Mouse (Mus musculus) liver, embryonic 14.5 days (tissue): ENCODE data around the gene Rem1.

ENCODE experiments used
- CTCF ChIP-seq: IDR thresholded peaks from 2 replicates; pipeline ENCODE4 v1.5.1; 2016; ENCODE audit warnings: antibody characterized with exemption, low read depth, control low read depth
- EP300 ChIP-seq: IDR thresholded peaks from 2 replicates; pipeline ENCODE4 v1.6.1; 2016; ENCODE audit warnings: antibody characterized with exemption, low read depth

- TF ChIP-seq CTCF (peak; percentile 55), EP300 (no peak)
Measured at GRCm38 (mm10) chr2:152601275-152601960, 25.3 kb upstream of the Rem1 start.
